Mouse (Mus musculus): ENCODE measurements at regions not wholly inside any gene's neighbourhood (a gene's known extent, or its start where the extent isn't known, plus 50 kb on each side); places are given as distances from the start of the nearest gene placed in this dataset.

- no peak for DNase-seq (ENCODE audit: low spot score in 2 of 2)
Measured at GRCm38 (mm10) chr8:127662776-127663499, 599.2 kb downstream of the Pard3 start.

- DNase-seq (ENCODE audit: low spot score in 2 of 2), result no peak
Measured at GRCm38 (mm10) chr8:127666606-127667005, 602.9 kb downstream of the Pard3 start.

DNA sequence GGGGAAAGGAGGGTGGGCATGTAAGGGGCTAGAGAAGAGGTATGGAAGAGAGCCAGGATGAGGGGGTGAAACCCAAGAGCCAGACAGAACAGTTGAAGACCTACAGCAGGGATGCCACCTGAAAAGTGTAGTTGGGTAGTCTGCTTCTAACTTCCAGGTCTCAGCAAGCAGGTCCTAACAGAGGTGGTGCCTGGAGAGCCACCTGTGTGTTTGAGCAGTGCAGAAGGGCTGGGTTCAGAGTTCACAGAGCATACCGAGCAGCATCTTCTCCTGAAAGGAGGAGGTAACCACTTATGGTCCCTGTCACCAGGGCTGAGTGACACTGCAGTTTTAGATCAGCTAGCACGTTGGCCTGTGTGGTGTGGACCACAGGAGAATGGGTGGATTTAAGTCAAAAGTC, 605.3 kb downstream of the Pard3 start:
- DNase-seq (ENCODE audit: low spot score in 2 of 2), result no peak

GRCm38 (mm10) chr8:127674063-127674462, 610.4 kb downstream of the Pard3 start:
- no peak for DNase-seq (ENCODE audit: low spot score in 2 of 2)

GRCm38 (mm10) chr8:127675377-127675776, 611.7 kb downstream of the Pard3 start:
- DNase-seq (ENCODE audit: low spot score in 2 of 2), result peak; percentile 27 to 50

DNA sequence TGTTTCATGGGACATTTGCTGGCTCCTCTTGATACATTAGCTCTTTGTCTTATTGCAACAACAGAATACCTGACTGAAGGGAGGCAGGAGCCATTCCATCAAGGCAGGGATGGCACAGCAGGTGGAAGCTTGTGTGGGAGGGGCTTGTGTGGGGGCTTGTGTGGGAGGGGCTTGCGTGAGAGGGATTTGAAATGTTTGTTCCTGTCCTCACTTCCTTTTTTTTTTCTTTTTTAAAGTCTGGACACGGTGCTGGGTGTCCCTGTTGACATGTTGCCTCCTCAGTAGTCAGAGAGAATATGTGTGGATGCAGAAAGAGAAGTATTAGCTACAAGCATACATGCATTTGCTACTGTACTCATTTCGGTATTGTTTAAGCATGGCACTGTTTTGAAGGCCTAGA, 616.5 kb downstream of the Pard3 start:
- no peak for DNase-seq (ENCODE audit: low spot score in 2 of 2)

DNA sequence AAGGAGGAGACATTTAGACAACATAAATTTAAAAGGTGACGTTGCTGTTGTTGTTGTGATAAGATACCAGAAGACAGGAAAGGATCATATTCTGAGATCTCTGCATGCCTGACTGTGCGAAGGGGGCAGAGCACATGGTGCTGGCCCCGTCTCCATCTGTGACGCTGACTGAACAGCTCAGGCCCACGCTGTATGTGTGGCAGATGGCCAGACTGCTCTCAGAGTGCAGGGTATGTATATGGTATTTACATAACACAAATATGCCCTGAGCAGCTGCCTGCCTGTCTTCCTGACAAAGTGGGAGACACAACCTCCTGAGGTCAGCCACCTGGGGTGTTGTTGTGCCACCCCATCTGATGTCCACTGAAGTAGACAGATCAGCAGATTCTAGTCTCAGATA, 620.5 kb downstream of the Pard3 start:
- DNase-seq (ENCODE audit: low spot score in 2 of 2), result peak; percentile 31 to 58

GRCm38 (mm10) chr8:127690792-127691191, 627.1 kb downstream of the Pard3 start:
- DNase-seq (ENCODE audit: low spot score in 2 of 2), result no peak

GRCm38 (mm10) chr8:127698404-127698803, 634.7 kb downstream of the Pard3 start:
- DNase-seq (ENCODE audit: low spot score in 2 of 2), result peak in 1 of 2 experiments; percentile 12

- no peak for DNase-seq (ENCODE audit: low spot score in 2 of 2)
Measured at GRCm38 (mm10) chr8:127704406-127704805, 640.7 kb downstream of the Pard3 start.

- DNase-seq (ENCODE audit: low spot score in 2 of 2), result peak; percentile 76 to 87
Measured at GRCm38 (mm10) chr8:127706051-127706835, 642.5 kb downstream of the Pard3 start.

DNA sequence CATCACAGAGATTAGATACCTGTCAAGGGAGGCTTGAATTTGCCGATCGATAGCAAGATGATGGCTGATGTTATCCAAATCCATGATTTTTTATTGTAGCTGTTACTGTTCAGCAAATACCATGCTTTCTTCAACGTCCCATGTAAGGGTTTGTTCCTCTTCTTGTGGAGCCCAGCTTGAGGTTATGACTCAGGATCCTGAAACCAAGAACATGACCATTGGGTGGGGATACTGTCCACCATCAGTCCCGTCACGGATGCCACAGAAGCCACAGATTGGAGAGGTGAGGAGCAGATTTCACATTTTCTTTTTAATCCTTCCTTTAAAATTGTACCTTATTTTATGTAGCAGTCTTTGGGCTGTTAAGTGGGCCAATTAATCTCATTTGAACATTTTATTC, 645.7 kb downstream of the Pard3 start:
- DNase-seq (ENCODE audit: low spot score in 2 of 2), result no peak

GRCm38 (mm10) chr8:127715097-127715496, 643.3 kb upstream of the Nrp1 start:
- no peak for DNase-seq (ENCODE audit: low spot score in 2 of 2)

DNA sequence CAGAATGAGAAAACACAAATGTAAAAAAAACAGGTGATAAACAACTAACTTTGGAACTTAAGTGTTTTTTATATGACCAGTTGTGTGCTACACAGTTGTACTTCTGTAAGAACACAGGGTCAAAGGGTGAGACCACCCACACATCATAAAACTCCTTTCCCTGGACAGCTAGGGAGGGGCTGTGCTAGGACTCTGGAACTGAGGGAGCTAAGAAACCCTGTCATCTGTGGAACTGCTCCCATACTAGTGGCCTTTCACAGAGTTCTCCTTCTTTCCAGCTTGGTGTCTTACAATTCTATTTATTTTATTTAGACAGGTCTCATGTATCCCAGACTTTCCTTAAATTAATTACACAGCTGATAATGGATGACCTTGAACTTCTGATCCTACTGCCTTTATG, 640.4 kb upstream of the Nrp1 start:
- no peak for DNase-seq (ENCODE audit: low spot score in 2 of 2)

- DNase-seq (ENCODE audit: low spot score in 2 of 2), result no peak
Measured at GRCm38 (mm10) chr8:127719881-127720280, 638.5 kb upstream of the Nrp1 start.

- DNase-seq (ENCODE audit: low spot score in 2 of 2), result no peak
Measured at GRCm38 (mm10) chr8:127720593-127721290, 637.7 kb upstream of the Nrp1 start.

GRCm38 (mm10) chr8:127721624-127722023, 636.8 kb upstream of the Nrp1 start:
- DNase-seq (ENCODE audit: low spot score in 2 of 2), result no peak

DNA sequence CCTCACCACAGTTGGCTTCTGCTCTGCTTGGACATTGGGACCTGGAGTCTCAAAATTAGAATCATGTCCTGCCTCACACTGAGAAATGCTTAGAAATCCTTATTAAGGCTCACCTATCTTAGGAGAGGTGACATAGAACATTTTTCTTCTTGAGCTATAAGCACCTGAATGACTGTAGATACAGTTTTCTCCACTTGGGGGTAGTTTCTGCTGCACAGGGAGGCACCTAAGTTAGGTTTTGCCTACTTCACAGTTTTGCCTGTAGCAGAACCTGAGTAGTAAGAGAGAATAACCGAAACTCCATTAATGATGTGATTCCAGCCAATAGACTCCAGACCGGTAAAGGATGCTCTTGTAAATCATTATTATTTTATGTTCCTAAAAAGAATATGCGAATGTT, 624.3 kb upstream of the Nrp1 start:
- no peak for DNase-seq (ENCODE audit: low spot score in 2 of 2)

DNA sequence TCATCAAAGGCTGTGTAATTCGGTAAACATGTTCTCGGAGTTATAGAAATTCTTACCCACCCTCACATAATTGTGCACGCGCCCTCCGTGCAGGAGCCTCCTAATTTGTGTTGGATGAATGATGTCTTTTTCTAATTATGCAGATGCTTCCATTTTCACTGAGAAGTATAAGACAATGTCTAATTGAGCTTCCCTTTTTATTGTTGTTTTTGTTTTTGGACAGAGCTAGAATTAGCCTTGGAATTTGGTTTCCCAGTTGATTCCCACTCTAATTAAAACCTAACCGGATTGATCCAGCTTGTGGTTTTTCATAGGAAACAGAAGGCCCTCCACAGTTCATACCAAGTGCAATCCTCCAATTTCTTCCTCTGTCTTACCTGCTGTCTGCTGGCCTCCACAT, 616.2 kb upstream of the Nrp1 start:
- DNase-seq (ENCODE audit: low spot score in 2 of 2), result no peak

DNA sequence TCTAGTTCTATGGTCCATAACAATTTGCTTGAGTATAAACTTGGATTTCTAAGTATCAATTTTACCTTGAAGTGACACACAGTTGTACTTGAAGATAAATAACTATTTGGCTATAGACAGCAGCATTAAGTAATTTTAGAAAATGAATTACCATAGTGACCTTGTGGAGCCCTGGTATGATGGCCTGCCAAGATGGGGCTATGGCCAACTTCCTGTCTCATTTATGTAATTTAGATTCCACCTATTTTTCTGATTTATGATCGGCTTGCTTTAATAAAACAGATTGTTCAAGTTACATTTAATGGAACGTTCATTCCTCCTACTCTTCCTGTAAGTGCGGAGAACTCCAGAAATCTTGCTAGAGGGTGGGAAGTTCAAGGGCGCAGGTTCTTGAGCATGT, 613.2 kb upstream of the Nrp1 start:
- DNase-seq (ENCODE audit: low spot score in 2 of 2), result no peak

- DNase-seq (ENCODE audit: low spot score in 2 of 2), result no peak
Measured at GRCm38 (mm10) chr8:127746456-127746855, 611.9 kb upstream of the Nrp1 start.

- no peak for DNase-seq (ENCODE audit: low spot score in 2 of 2)
Measured at GRCm38 (mm10) chr8:127752871-127753270, 605.5 kb upstream of the Nrp1 start.
